Mouse (Mus musculus) CD4-positive helper T cell, adult 2 months (primary cell): Measurements from ENCODE around the gene Itsn1.

Experiments used
- DNase-seq: peaks from one replicate; pipeline ENCODE4 v3.0.0-alpha.2; 2012; ENCODE audit warnings: low read depth, missing footprints, low spot score

Gene Itsn1

DNA sequence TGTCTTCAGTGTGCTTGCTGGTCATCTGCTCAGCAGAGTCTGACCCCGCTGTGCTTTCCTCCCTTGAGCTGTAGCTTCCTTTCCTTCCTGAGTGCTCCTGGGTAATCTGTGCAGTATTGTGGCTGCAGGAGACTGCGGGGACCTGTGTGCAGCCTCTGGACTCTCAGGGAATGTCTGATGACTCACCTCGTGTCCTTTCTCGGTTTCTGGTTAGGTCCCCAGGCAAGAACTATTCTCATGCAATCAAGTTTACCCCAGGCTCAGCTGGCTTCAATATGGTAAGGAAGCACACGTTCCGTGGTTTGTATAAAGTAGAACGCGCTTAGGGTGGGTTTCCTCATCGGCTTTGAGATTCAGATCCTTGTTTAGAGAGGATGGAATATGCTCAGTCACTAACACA is 82.8 kb downstream of the Itsn1 start:
- DNase-seq: no peak

DNA sequence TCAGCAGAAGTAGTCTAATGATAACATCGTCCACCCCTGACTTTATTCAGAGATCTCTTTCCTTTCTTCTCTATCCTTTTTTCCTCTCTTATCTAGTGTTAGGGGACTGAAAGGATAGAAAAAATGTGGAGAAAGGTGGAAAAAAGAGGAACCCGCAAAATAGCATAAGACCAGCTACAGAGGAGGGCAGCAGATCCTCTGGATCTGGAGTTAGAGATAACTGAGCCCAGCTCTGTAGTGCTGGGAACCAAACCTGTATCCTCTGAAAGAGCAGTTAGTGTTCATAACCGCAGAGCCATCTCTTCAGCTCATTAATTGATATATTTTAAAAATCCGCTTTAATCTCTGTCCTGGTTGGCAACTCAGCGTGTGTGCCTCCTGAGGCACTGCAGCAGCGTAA is 84.5 kb downstream of the Itsn1 start:
- DNase-seq: no peak

DNA sequence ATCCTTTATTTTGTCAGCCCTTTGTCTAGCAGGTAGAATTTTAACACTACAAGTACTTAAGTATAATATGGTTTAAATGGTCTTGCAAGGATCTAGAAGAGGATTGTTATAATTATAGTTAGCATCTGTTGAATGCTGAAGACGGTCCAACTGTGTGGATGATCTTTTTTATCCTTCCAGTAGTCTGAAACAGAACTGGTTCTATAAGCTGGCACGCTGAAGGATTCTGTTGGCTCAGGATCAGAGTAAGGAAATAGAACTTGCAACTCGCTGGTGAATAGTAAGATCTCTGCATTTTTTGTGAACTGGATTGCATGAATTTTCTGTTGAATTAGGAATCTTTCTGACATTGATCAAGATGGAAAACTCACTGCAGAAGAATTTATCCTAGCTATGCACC is 86.0 kb downstream of the Itsn1 start:
- DNase-seq: no peak

DNA sequence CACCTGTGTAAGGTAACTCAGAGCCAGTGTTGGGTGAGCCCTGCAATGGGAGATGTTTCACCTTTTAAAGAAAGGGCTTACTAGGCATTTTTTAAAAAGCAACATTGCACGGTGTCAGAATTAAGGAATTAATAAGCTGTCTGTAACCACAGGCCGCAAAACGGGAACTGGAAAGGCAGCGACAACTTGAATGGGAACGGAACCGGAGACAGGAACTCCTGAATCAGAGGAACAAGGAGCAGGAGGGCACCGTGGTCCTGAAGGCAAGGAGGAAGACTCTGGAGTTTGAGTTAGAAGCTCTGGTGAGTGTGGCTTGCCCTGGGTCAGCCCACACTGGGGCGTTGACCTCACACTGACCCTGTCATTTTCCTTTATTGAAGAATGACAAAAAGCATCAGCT is 91.2 kb downstream of the Itsn1 start:
- DNase-seq: no peak

DNA sequence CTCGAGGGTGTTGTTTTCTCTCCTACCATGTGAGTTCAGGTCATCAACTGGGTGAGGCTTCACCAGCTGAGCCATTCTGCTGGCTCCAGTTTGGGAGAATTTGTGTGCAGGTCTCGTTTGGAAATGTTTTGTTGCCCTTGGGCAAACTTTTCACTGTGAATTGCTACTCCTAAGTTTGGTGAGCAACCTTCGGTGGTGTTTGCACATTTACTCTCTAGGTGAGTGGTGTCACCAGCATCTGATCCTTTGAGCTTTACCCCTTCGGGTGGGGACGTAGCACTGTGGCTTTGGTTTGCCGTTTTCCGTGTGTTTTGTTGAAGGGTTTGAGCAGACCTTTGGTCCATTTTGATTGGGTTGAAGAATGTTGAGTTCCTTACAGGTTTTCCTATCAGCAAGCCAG is 93.2 kb downstream of the Itsn1 start:
- no peak for DNase-seq

DNA sequence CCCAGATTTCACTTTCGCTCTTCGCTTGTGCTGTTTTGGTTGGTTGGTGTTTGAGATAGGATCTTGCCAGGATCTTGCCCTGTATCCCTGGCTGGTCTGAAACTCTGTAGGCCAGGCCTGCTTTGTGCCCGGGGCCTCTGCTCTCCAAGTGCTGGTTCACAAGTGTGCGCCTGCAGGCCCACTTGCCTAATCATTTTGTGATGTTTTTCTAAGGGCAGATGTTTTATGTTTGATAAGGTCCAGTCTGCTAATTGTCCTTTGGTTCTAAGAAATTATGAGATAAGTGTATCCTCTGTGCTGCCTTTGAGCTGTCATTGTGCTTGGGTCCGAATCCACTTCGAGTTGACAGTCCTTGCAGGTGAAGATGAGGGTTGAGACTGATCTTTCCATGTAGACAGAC is 93.7 kb downstream of the Itsn1 start:
- DNase-seq: no peak

DNA sequence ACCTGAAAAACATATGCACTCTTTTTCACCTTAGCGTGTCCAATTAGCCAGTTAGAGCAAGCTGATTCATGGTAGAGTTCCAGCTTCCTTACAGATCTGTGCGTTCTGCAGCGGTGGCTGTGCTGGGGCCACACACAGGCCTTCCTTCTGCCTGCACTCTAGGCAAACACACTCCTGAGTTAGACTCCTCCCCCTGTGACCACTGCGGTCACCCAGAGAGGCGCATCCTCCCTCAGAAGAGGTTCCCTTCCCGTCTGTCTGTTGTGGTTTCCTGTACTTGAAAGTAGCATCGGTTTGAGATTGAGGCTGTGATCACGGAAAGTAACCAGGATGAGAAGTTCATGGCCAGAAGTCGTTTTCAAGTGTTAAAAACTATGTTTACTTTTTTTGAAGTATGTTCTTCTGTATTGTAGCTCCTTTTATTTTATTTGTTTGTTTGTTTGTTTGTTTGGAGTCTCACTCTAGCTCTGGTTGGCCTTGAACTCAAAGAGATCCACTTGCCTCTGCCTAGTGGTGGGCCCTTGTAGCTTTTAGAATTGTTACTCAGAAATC is 96.8 kb downstream of the Itsn1 start:
- DNase-seq: peak; percentile 92

DNA sequence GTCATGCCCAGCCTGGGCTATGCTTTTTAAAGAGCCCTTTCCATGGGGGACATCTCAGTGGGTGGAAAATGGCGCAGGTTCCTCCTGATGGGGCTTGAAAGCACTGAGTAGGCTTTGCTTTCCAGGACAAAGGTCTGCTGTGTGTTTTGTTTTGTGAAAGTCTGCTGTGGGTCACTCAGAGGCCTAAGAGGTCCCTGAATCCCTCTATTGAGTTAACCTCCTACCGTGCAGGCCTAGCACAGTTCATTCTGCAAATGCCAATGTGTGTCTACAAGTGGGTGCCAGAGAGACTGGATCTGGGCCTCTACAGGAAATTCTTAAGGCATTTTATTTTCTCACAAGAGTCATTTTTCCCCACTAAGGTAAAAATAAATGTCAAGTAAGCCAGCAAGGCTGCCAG is 97.8 kb downstream of the Itsn1 start:
- no peak for DNase-seq

DNA sequence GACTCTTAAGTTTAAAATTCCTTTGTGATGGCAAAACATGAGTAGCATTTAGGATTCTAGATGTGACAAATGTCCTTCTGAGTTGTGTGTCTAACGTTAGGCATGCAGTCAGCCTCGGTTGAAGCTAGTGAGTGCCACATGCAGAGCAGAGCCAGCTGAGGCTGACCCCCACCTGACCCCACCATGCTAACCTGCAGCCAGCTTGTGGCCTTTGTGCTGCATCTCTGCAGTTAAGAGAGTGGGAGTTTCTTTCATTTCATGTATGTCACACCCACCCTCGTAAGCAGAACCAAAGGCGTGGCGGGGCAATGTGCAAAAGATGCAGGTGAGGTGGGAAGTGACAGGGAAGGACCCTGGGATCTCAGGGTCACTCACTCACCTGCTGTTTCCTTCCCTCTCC is 98.4 kb downstream of the Itsn1 start:
- no peak for DNase-seq

DNA sequence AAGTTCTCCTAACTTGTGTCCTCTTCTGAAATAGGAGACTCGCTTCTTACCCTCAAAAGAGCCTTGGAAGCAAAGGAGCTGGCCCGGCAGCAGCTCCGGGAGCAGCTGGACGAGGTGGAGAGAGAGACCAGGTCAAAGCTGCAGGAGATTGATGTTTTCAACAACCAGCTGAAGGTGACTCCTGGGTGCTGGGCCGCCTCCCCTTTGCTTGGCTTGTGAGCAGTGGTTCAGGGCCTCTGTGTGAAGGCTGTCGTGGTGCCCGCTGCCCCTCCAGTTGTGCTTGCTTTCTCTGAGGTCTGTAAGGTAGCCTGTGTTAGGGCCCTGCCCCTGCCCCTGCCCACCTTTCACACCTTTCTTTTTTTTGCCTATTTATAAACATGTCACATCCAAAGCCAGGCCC is 99.1 kb downstream of the Itsn1 start:
- DNase-seq: no peak

DNA sequence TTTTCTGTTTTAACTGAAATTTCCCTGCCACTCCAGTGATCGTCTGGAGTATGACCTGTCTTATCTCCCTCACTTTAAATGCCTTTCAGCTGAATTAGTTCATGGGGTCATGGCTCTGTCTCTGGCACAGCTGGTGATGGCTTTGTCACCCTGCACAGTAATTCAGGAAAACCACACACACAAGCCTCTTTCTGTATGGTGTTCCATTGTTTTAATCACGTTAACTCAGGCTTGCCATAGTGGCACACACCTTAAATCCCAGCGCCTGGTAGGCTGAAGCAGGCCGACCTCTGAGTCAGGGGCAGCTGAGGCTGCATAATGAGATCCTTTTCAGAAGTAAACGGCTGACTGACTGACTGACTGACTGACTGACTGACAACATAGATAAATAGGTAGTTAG is 99.5 kb downstream of the Itsn1 start:
- no peak for DNase-seq

DNA sequence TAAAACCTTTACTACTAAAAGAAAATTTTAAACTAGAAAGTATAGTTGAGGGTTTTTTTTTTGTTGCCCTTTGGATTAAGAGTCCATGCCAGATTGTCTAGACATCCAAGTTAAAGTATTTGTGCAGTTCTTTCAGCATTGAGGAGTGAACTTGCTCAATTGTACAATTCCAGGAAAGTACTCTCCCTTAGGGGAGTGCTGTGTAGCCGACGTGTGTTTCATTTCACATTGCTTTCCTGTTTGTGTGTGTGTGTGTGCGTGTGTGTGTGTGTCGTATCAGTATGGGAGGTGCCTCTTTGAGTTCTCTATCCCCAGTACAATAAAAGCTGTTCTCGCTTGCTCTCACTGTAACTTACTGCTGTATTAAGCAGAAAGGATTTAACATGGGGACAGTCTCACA is 100.0 kb downstream of the Itsn1 start:
- DNase-seq: no peak

DNA sequence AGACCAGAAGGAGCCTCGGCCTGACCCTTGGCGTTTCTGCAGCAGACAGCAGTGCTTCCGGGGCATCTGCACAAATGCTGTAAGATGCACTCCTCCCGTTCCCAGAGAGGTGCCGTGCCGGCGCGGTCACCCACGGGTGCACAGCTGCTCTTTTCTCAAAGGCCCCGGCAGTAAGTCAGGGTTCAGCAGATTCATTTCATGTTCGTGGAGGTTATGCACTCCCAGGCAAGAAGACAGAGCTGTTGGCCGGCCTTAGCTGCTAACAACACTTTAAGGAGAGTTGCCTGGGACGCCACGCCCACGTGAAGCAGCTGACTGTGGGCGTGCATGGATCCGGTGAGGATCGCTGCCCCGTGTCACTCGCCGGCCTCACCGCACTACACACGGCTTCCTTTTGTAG is 101.2 kb downstream of the Itsn1 start:
- DNase-seq: no peak

DNA sequence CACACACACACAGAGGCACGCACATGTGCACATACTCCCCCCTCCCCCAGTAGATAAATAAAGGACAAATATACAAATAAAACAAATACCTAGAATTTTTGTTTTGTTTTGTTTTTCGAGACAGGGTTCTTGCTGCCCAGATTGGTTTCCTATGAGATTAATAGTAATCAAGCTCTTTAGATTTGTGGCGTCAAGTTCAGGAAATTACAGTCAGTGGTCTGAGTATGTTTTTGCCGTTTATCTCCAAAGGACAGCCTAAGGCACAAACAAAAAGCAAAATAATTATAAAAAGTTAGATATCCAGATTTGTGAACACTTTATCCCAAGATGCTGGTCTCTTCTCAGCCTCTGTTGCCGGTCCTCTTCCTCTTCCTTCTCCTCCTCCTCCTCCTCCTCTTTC is 104.0 kb downstream of the Itsn1 start:
- DNase-seq: no peak

DNA sequence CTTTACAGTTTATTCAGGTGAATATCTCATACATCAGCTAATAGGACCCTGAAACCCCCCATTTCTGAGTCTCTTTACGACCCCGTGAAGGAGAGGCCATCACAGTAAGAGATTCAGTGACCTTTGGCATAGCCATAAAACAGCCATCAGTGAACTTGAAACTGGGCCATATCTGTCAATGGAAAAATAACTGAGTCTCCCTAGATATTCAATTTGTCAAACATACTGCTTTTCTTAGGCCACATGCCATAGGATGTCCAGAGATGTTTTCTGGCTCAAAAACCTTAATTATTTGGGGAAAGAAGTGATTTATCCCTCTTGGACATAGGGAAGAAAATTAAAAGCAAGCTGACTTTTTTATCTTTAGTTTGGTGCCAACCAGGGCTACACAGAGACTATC is 104.5 kb downstream of the Itsn1 start:
- no peak for DNase-seq

DNA sequence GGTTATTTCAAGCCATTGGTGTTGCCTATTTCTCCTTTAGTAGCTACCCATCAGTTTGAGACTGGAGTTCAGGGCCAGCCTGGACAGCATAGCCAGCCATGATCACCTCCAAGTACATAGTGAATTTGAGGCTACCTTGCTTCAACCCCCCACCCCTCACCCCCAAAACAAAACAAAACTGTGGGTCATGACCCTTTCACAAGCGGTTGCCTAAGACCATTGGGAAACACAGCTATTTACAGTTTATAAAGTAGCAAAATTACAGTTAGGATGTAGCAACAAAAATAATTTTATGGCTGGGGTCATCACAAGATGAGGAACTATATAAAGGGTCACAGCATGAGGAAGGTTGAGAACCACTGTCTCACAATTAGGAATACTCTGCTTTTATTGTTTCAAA is 104.9 kb downstream of the Itsn1 start:
- DNase-seq: no peak

DNA sequence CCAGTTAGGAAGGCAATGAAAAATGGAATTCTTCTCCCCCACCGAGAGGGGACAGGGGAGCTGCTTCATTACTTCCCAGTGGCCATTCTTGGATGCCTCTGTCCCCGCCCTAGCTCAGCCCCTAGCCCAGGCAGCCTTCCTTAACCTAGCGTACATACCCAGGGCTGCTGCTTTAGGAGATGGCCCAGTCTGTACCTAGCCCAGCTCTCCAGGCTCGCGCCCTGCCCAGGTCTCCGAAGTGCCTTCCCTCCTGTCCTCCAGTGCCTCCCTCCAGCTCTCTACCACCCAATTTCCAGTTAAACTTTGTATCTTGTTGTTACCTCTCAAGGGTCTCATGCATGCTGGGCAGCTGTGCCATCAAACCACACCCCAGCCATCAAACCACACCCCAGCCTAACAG is 106.7 kb downstream of the Itsn1 start:
- no peak for DNase-seq

DNA sequence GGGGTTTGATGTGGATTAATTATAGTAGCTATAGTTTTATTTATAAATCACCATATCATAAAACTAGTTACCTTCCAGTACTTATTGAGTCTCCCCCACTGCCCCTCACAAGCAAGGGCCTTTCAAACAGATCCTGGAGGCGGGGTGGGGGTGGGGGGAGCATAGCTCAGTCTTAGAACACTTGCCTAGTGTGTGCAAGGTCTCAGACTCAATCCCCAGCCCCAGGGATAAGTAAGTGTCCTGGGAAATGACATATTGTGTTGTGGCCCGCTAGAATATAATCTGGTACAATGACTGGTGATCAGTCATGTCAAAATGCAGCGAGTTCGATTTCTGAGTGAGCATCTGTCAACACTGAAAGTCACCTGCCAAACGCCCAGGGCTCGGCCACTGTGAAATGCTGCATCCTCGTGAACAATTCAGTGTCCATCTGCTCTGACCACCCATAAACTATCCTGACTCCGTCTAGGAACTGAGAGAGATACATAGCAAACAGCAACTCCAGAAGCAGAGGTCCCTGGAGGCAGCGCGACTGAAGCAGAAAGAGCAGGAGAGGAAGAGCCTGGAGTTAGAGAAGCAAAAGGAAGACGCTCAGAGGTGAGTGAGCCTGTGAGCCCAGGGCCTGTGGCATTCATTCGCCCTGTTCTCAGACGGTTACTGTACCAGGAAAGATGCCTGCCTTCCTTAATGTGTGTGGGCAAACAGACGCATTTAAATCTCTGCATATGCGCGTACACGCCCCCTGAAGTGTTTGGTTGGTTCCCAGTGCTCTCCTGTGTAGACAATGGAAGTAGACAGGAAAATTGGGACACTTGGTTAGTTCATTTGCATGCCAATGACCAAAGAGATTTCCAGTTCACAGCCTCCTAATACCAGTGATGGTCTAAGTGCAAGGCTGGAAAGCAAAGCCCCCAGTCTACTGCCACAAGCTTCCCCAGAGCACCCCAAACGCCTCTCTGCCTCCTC is 107.8 kb downstream of the Itsn1 start:
- DNase-seq: no peak

DNA sequence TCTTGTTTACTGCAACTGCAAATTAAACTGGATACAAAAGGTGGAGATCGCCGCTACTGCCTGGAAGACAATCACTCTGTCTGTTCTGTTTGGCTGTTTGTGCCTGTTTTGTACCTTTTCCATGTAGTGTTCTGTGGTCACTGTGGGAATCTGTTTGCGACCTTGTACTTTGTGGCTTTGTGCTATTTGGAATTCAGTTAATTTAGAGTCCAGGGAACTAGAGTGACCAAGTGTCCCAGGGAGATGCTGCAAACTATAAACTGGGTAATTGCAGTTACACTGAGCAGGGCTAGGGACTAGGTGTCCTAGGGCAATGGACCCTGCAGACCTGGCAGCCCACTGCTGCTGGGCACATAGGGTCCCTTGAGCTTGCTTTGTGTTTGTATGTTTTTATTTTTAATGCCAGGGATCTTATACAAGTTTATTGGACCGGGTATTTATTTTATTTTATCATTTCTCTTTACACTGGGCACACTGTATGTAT is 108.5 kb downstream of the Itsn1 start:
- DNase-seq: no peak

DNA sequence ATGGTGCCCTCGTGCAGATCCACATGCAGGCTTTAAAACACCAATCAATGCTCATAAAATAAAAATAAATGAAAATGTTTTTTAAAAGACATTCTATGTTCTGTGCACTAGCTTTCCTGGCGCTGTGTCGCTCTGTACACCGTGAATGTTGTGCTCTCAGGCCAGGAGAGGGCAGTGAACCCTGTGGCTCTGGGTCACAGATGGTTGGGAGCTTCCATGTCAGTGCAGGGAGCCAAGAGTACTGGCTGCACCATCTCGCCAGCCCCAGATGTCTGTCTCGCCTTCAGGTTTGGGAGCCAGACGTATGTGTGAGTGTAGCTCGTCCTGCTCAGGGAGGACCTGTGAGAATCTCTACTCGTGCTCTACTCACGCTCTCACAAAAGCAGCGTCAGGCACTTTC is 109.7 kb downstream of the Itsn1 start:
- DNase-seq: no peak

DNA sequence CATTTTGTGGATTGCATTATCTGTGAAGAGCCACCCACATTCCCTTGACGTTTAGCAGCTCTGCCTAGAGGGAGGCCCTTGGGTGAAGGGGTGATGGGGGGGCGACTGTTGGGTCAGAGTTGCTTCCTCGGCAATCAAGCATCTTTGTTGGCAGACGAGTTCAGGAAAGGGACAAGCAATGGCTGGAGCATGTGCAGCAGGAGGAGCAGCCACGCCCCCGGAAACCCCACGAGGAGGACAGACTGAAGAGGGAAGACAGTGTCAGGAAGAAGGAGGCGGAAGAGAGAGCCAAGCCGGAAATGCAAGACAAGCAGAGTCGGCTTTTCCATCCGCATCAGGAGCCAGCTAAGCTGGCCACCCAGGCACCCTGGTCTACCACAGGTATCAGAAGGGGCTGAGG is 110.4 kb downstream of the Itsn1 start:
- no peak for DNase-seq

DNA sequence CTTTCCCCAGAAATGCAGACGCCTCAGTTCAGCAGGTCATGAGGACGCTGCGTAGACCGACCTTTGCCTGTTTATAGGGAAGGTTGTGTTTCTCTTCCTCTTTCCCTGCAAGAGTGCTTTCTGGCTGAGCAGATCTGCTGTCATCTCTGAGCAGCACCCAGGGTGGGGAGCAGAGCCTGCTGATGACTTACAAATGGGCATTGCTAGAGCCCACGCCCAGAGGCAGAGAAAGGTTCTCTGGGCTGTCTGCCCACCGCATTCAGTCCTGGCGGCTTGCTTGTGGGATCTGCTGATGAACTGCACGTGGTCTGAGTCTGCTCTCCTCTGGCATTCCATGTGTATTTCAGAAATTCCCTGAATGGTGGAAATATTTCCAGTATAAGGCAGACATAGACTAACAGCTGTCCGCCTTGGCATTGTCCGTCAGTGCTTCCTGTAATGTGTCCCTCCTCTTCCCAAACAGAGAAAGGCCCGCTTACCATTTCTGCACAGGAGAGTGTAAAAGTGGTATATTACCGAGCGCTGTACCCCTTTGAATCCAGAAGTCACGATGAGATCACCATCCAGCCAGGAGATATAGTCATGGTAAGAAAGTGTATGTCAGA is 112.0 kb downstream of the Itsn1 start:
- DNase-seq: no peak
